Mouse (Mus musculus): ENCODE data around the gene Mgat5. TPM values are rescaled to one million over a fixed set of nuclear protein-coding genes. Genes with fewer than 3 reads are reported as not detected.

Mgat5 gene
- polyA plus RNA-seq, 1 experiment from 2014 or later = 4.0 TPM

DNA sequence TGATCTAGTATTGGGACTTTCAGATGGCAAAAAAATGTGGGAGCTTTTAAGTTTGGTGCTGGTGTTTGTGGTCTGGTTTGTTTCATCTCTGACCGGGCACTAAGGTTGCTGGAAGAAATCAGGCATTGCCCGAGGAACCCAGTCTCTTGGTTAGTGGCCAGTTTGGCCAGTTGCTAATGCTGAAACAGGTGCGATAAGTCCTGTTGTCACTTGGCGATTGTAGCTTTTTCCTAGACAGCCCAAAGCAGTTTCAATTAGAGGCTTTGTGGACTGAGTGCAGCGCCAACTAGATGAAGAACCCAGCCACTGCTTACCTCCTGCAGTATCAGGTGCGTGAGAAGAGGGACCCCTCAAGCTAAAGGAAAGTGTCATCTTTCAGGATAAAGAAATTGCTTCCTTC, 248.6 kb downstream of the Mgat5 start:
- H3K4me1 ChIP-seq = peaks cover 4% of the 10 kb centered on the region
- H3K36me3 ChIP-seq = peaks cover 23% of the 10 kb centered on the region
- DNase-seq (ENCODE audit: low spot score) = no peak
- H3K27ac ChIP-seq (replicated peaks) = no peak overlapping the region
- no peaks in the 10 kb centered on the region; the same call in 1 of the 2 replicates for H3K9me3 ChIP-seq (replicated peaks)
- WGBS = 93% methylated on average over 6 of the region's 6 CpGs
- H3K4me3 ChIP-seq = no peak overlapping the region
- no peaks in the 10 kb centered on the region for H3K27me3 ChIP-seq (ENCODE audit: low read depth, poor library complexity, severe bottlenecking)

DNA sequence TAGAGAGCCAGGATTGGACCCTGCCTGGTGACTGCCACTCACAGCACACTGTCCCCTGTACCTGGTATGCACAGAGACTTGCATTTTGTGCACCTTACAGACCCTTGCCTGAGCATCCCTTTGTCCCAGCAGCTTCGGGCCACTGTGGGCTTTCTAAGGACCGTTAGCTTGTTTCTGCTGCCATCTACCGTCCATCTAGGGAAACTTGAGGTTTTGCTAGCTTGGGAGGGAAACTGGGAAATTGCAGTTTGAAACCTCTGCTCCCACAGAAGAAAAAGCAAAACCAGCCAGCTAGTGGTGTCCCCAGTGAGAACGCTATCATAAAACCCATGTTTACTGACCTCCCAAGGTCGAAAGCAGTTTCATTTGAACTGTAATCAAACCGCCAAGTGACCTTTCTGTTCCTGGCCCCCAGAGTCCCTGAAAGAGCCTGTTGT, 254.2 kb downstream of the Mgat5 start:
- DNase-seq (ENCODE audit: low spot score) = peak; percentile 71
- H3K27ac ChIP-seq (replicated peaks) = peak overlapping the region; percentile 62
- no peaks in the 10 kb centered on the region for H3K27me3 ChIP-seq (ENCODE audit: low read depth, poor library complexity, severe bottlenecking)
- H3K9me3 ChIP-seq (replicated peaks) = no peaks in the 10 kb centered on the region
- WGBS = 20% methylated on average over 6 of the region's 6 CpGs
- peaks cover 11% of the 10 kb centered on the region; the same call in 1 of the 2 replicates for H3K36me3 ChIP-seq
- peaks cover 10% of the 10 kb centered on the region for H3K4me1 ChIP-seq
- H3K4me3 ChIP-seq = no peak overlapping the region

DNA sequence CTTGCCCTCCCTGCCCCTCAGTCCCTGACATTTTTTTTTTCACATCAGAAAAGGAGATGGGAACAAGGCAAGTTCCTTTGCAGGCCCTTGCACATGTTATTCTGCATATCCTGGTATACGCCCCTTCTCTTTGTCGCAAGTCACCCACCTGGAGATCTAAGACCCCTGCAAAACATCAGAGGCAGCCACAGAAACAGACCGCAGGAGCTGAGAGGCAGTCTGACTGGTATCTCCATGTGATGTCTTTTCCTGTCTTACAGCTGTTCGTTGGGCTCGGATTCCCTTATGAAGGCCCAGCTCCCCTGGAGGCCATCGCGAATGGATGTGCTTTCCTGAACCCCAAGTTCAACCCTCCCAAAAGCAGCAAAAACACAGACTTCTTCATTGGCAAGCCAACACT, 254.8 kb downstream of the Mgat5 start:
- H3K4me3 ChIP-seq = no peak overlapping the region
- no peaks in the 10 kb centered on the region for H3K9me3 ChIP-seq (replicated peaks)
- no peaks in the 10 kb centered on the region for H3K27me3 ChIP-seq (ENCODE audit: low read depth, poor library complexity, severe bottlenecking)
- DNase-seq (ENCODE audit: low spot score) = no peak
- H3K27ac ChIP-seq (replicated peaks) = no peak overlapping the region
- WGBS = 80% methylated on average over 7 of the region's 7 CpGs
- peaks cover 10% of the 10 kb centered on the region for H3K4me1 ChIP-seq
- H3K36me3 ChIP-seq = peaks cover 11% of the 10 kb centered on the region; the same call in 1 of the 2 replicates

DNA sequence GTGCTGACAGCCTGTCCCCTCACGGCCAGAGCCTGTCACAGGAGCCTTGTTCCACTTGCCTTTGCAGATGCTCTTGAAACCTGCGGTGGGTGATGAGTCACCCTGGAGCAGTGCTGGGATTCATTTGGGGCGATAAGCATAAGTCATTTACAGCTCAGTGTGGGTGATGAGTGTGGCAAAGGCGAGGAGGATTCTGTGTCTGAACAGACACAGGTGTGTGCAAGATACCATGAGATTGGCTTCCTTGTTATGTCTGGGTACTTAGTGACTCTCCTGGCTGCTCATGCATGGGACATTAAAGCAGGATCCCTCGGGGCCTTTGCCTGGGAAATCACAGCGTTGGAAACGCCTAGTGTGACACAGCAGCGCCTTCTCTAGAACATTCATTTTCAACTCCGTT, 256.2 kb downstream of the Mgat5 start:
- Histone ChIP-seq H3K27ac (replicated peaks) (no peak overlapping the region), H3K36me3 (peaks cover 11% of the 10 kb centered on the region; the same call in 1 of the 2 replicates), H3K9me3 (replicated peaks) (no peaks in the 10 kb centered on the region), H3K4me3 (no peak overlapping the region), H3K27me3 (ENCODE audit: low read depth, poor library complexity, severe bottlenecking) (no peaks in the 10 kb centered on the region), H3K4me1 (peaks cover 10% of the 10 kb centered on the region)
- 87% methylated on average over 9 of the region's 9 CpGs for WGBS
- DNase-seq (ENCODE audit: low spot score) = no peak

DNA sequence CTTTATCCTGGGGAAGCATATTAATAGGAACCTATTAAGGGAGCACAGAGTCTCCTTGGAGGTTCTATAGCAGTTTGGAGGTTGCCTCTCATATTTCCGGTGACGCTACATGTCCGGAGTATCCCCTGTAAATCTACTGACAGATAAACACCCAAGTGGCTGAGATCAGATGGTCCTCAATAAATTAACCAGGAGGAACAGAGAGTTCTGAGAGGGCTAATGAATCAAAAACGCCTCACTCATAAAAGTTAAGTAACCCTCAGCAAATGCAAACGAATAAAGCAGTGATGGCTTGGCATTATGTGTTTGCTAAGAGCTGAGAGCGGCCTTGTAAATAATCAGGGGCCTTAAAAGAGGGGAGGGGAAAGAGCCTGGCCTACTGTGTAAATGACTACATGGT, 259.2 kb downstream of the Mgat5 start:
- Histone ChIP-seq H3K9me3 (replicated peaks) (no peaks in the 10 kb centered on the region), H3K27me3 (ENCODE audit: low read depth, poor library complexity, severe bottlenecking) (no peaks in the 10 kb centered on the region), H3K36me3 (peaks cover 11% of the 10 kb centered on the region; the same call in 1 of the 2 replicates), H3K4me1 (no peaks in the 10 kb centered on the region), H3K27ac (replicated peaks) (no peak overlapping the region), H3K4me3 (no peak overlapping the region)
- DNase-seq (ENCODE audit: low spot score) = no peak
- WGBS = 91% methylated on average over 6 of the region's 6 CpGs

DNA sequence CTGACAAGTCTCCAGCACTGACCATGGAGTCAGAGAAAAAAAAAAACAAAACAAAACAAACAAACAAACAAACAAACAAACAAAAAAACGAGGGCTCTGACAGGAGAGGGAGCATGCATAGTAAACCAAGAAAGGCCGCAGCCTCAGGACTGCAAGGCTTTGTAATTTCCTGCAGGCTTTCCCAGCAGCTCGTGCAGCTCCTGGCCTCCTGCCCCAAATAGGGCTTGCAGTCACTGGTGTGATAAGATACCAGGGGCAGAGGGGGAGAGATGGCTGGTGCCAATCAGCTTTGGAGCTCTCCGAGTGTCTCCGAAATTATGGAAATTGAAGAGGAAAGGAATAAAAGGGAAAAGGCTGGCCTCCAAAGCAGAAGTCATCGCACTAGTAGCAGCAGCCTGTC, 260.5 kb downstream of the Mgat5 start:
- peak overlapping the region; percentile 49; the same call in 1 of the 2 replicates for H3K27ac ChIP-seq (replicated peaks)
- no peaks in the 10 kb centered on the region for H3K9me3 ChIP-seq (replicated peaks)
- H3K4me3 ChIP-seq = no peak overlapping the region
- no peaks in the 10 kb centered on the region for H3K27me3 ChIP-seq (ENCODE audit: low read depth, poor library complexity, severe bottlenecking)
- H3K4me1 ChIP-seq = no peaks in the 10 kb centered on the region
- WGBS = 77% methylated on average over 6 of the region's 6 CpGs
- peaks cover 7% of the 10 kb centered on the region; the same call in 1 of the 2 replicates for H3K36me3 ChIP-seq
- DNase-seq (ENCODE audit: low spot score) = no peak

DNA sequence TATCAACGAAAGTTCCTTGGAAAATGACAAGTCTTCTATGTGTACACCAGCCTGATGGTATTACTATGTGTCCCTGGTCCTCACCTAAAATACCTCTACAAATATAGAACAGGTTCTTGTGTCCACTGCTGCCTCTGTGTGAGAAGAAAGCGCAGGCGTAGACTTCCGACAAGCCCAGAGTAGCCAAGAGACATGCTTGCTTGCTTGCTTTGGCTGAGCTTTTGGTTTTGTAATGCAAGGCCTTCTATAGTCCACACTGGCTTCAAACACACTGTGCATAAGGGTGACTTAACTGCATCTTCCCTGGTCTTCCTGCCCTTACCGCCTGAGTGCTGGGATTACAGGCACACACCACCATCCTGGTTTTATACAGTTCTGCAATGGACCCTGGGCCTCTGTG, 262.4 kb downstream of the Mgat5 start:
- no peak overlapping the region for H3K27ac ChIP-seq (replicated peaks)
- 97% methylated on average over 5 of the region's 5 CpGs for WGBS
- no peak overlapping the region for H3K4me3 ChIP-seq
- H3K36me3 ChIP-seq = peaks cover 8% of the 10 kb centered on the region; the same call in 1 of the 2 replicates
- no peaks in the 10 kb centered on the region for H3K4me1 ChIP-seq
- no peaks in the 10 kb centered on the region for H3K9me3 ChIP-seq (replicated peaks)
- no peaks in the 10 kb centered on the region for H3K27me3 ChIP-seq (ENCODE audit: low read depth, poor library complexity, severe bottlenecking)
- DNase-seq (ENCODE audit: low spot score) = no peak

DNA sequence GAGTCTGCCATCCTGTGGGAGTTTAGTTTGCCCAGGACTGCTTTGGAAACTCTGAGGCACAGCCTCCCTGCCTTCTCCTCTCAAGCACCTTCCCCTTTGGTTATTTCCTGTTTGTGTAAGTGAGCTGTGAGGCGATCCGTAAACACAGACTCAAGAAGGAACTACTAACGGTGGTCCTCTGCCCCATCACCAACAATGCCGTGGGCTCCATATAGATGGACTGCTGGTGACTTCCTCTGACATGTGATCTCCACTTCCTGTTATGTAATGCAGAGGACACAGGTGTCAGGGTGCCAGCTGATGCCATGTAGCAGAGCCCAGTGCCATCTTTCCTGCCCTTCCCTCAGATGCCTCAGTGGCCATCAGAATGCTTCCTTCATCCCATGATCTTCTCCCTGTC, 265.4 kb downstream of the Mgat5 start:
- no peaks in the 10 kb centered on the region for H3K4me1 ChIP-seq
- no peak overlapping the region for H3K4me3 ChIP-seq
- no peak overlapping the region for H3K27ac ChIP-seq (replicated peaks)
- peaks cover 15% of the 10 kb centered on the region; the same call in 1 of the 2 replicates for H3K36me3 ChIP-seq
- DNase-seq (ENCODE audit: low spot score) = no peak
- 84% methylated on average over 4 of the region's 4 CpGs for WGBS
- H3K9me3 ChIP-seq (replicated peaks) = no peaks in the 10 kb centered on the region
- H3K27me3 ChIP-seq (ENCODE audit: low read depth, poor library complexity, severe bottlenecking) = no peaks in the 10 kb centered on the region

DNA sequence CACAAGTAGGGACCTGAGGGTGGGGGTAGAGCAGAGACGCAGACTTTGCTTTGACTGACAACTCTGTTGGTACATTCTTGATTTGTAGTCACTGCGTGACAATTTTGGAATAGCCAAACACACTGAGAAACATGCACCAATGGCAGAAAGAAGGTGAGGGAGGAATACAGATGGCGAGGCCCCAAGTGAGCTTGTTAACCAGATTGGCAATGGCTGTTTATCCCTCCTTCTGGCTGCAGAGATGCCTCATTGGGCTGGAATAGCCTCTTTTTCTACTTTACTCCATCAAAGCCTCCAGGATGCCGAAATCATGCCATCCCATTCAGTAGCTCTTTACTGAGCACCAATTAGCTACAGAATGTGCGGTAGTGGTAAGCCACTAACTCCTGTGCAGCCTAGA, 270.9 kb downstream of the Mgat5 start:
- 96% methylated on average over 5 of the region's 5 CpGs for WGBS
- Histone ChIP-seq H3K9me3 (replicated peaks) (no peaks in the 10 kb centered on the region), H3K4me1 (peaks cover 10% of the 10 kb centered on the region; the same call in 1 of the 2 replicates), H3K27me3 (ENCODE audit: low read depth, poor library complexity, severe bottlenecking) (no peaks in the 10 kb centered on the region), H3K4me3 (no peak overlapping the region), H3K36me3 (peaks cover 32% of the 10 kb centered on the region), H3K27ac (replicated peaks) (no peak overlapping the region)
- DNase-seq (ENCODE audit: low spot score) = no peak

DNA sequence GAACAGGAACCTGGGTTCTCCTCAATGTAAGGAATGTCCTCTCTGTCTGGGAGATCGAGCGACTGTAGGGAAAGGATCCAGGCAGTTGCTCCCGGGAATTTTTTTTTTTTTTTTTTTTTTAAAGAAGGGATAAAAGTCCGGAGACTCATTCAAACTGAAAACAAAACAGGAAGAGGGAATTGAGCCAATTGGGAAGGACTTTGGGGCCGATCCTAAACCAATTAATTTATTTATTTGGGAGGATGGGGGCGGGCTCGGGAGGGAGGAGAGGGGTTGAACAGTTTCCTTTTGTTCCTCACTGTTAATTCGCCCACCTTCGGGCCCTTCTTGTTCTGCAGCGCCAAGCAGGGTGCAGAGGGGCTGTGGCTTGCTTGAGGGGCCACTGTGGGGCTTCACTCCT, 278.1 kb downstream of the Mgat5 start:
- Histone ChIP-seq H3K27me3 (ENCODE audit: low read depth, poor library complexity, severe bottlenecking) (no peaks in the 10 kb centered on the region), H3K9me3 (replicated peaks) (no peaks in the 10 kb centered on the region), H3K4me1 (peaks cover 10% of the 10 kb centered on the region; the same call in 1 of the 2 replicates), H3K4me3 (no peak overlapping the region), H3K27ac (replicated peaks) (no peak overlapping the region), H3K36me3 (peaks cover 19% of the 10 kb centered on the region)
- DNase-seq (ENCODE audit: low spot score) = no peak
- 73% methylated on average over 10 of the region's 10 CpGs for WGBS

DNA sequence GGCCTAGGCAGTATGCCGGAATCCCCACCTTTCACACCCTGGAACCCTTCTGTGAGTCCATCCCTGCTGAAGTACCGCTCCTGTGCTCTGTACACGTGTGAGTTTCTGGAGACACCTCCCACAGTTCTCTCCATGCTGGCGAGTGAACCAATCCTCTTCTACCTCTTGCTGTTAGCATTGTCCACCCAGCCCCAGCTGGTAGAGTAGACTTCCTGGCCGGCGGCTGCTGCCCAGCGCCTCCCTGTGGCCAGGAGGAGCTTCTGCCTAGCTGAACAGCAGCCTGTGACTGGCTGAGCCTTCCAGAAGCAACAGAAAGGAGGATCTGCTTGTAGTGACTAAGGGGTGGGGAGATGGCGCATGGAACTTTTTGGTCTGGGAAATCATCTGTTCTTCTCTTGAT, 279.4 kb downstream of the Mgat5 start:
- H3K27ac ChIP-seq (replicated peaks) = no peak overlapping the region
- 0 out of 2 replicates have a peak, but pooled peaks cover 2% of the 10 kb centered on the region for H3K4me1 ChIP-seq
- DNase-seq (ENCODE audit: low spot score) = no peak
- no peak overlapping the region for H3K4me3 ChIP-seq
- no peaks in the 10 kb centered on the region for H3K9me3 ChIP-seq (replicated peaks)
- H3K27me3 ChIP-seq (ENCODE audit: low read depth, poor library complexity, severe bottlenecking) = no peaks in the 10 kb centered on the region
- 96% methylated on average over 8 of the region's 8 CpGs for WGBS
- peaks cover 13% of the 10 kb centered on the region for H3K36me3 ChIP-seq

DNA sequence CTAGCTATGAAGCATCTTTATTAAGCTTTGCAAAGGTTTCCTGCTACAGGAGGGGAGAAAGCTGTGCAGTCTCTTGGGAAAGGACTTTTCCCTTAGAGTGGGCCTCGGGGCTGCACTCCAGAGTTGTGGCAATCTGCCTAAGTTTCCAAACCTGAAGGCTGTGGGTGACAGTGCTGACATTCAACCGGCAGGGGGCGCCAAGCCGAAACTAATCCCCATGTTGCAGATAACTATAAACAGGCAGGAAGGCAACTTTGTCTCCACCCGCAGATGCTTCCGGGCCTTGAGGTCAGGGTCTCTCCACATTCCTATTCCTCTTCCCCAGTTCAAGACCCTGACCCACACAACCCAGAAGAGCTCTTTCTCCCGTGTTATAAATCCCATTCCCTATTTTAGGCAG, 280.0 kb downstream of the Mgat5 start:
- no peak overlapping the region for H3K4me3 ChIP-seq
- no peaks in the 10 kb centered on the region for H3K4me1 ChIP-seq
- H3K36me3 ChIP-seq = peaks cover 13% of the 10 kb centered on the region
- no peaks in the 10 kb centered on the region for H3K27me3 ChIP-seq (ENCODE audit: low read depth, poor library complexity, severe bottlenecking)
- peak; percentile 57 for DNase-seq (ENCODE audit: low spot score)
- H3K9me3 ChIP-seq (replicated peaks) = no peaks in the 10 kb centered on the region
- 50% methylated on average over 7 of the region's 7 CpGs for WGBS
- H3K27ac ChIP-seq (replicated peaks) = no peak overlapping the region

DNA sequence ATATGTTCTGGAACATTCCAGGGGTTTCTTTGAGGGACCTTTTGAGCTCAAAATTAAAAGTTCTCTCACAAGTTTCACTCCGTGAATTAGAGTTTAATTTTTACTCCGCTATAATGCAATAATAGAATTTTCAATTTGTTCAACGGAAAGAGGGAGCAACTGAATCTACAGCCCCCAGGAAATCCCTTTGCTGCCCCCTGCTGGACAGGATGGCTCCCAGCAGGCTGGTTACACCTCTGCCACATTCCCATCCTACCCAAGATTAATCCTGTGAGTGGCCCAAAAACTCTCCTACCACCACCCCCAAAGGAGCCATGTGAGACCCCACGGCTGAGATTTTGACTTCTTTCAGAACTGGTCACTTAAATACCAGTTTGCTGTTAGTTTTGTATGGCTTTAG, 282.3 kb downstream of the Mgat5 start:
- peaks cover 11% of the 10 kb centered on the region for H3K36me3 ChIP-seq
- 81% methylated on average over 4 of the region's 4 CpGs for WGBS
- no peaks in the 10 kb centered on the region for H3K27me3 ChIP-seq (ENCODE audit: low read depth, poor library complexity, severe bottlenecking)
- no peak overlapping the region for H3K4me3 ChIP-seq
- H3K27ac ChIP-seq (replicated peaks) = no peak overlapping the region
- no peaks in the 10 kb centered on the region for H3K4me1 ChIP-seq
- DNase-seq (ENCODE audit: low spot score) = no peak
- H3K9me3 ChIP-seq (replicated peaks) = no peaks in the 10 kb centered on the region
